Mouse (Mus musculus) liver, embryonic 13.5 days (tissue): Measurements from ENCODE around the gene Zdhhc19. TPM values are rescaled to one million over a fixed set of nuclear protein-coding genes. Genes with fewer than 3 reads are reported as not detected.
A peak's percentile ranks its signal among the peaks of the same experiment; 100 is the strongest.

Experiments used
- ATAC-seq: fragments of 200-750 bp; cut with Nextera tagmentation; 2 replicates; pipeline ENCODE4 v1.8.0; 2017; ENCODE audit warnings: low read depth, mild to moderate bottlenecking, moderate number of reproducible peaks, moderate library complexity
- DNase-seq: peaks from one replicate; pipeline ENCODE4 v3.0.0; 2022
- H3K27ac ChIP-seq: fragments of 300-500 bp; sonication (generic); 2 replicates; pipeline ENCODE4 v1.5.1; 2015; ENCODE audit warnings: moderate library complexity, mild to moderate bottlenecking, inconsistent platforms
- H3K27me3 ChIP-seq: fragments of 300-500 bp; sonication (generic); 2 replicates; pipeline ENCODE4 v1.6.1; 2015; ENCODE audit warnings: mild to moderate bottlenecking, inconsistent platforms
- H3K36me3 ChIP-seq: fragments of 300-500 bp; sonication (generic); 2 replicates; pipeline ENCODE4 v1.6.1; 2015; ENCODE audit warnings: mild to moderate bottlenecking, inconsistent platforms
- H3K4me1 ChIP-seq: fragments of 300-500 bp; sonication (generic); replicated peaks from 2 replicates; pipeline ENCODE4 v1.6.1; 2015; ENCODE audit warnings: inconsistent platforms
- H3K4me2 ChIP-seq: fragments of 300-500 bp; sonication (generic); 2 replicates; pipeline ENCODE4 v1.6.1; 2015; ENCODE audit warnings: inconsistent platforms, mild to moderate bottlenecking, moderate library complexity
- H3K4me3 ChIP-seq: fragments of 300-500 bp; sonication (generic); replicated peaks from 2 replicates; pipeline ENCODE4 v1.5.1; 2015; ENCODE audit warnings: mild to moderate bottlenecking, inconsistent platforms
- H3K9ac ChIP-seq: fragments of 300-500 bp; sonication (generic); 2 replicates; pipeline ENCODE4 v1.6.1; 2015; ENCODE audit warnings: mild to moderate bottlenecking, inconsistent platforms
- H3K9me3 ChIP-seq: fragments of 300-500 bp; sonication (generic); replicated peaks from 2 replicates; pipeline ENCODE4 v1.6.1; 2016; ENCODE audit warnings: inconsistent platforms
- WGBS: fragments of 180-500 bp; shearing (Covaris S2); methylation state at CpG from one replicate; pipeline ENCODE4 v1.1.7; 2015; ENCODE audit not compliant: insufficient replicate concordance; 5-methylcytosine and 5-hydroxymethylcytosine counted together
- polyA plus RNA-seq: library from polyadenylated mRNA; unstranded; fragments of >200 nt; fragmentation: Nextera tagmentation; extraction: Ambion mirVana; gene quantifications from 2 replicates; pipeline ENCODE4 v1.2.1, GENCODE M21; 2015

Gene Zdhhc19
- polyA plus RNA-seq, 1 experiment from 2014 or later: not detected

DNA sequence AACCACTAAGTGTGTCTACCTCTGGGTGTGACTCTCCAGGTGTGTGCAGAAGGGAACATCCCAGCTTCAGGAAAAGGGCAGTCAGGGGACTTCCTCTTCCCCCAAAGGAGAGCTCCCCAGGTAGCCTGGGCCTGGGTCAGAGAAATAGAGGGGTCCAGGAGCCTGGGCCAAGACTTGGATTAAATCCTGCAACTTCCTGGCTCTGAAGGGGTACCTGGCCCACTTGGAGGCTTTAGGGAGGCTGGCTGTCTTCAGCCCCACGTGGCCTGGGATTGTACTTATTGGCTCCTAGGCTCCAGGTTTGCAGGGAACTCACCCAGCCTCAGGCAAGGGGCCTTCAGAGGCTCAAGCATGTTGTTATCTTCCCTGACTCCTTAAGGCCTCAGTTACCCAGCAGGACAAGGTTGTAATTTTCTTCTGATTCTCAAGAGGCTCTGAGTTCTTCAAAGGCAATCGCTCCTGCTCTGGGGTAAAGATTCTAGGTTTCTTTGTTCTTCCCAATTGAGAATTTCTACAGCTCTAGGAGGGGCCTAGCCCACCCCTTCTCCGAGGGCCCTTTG, 12.5 kb downstream of the Zdhhc19 start:
- no peak for ATAC-seq
- peak overlapping the region; percentile 60 for H3K4me3 ChIP-seq
- 16% methylated on average over 3 of the region's 3 CpGs for WGBS
- DNase-seq: no peak
- H3K9ac ChIP-seq: peak overlapping the region; percentile 91
- peak overlapping the region; percentile 88 for H3K4me2 ChIP-seq
- peaks cover 89% of the 10 kb centered on the region for H3K4me1 ChIP-seq
- peak overlapping the region; percentile 99 for H3K27ac ChIP-seq
- H3K36me3 ChIP-seq: no peaks in the 10 kb centered on the region
- H3K27me3 ChIP-seq: peaks cover 4% of the 10 kb centered on the region; the same call in 1 of the 2 replicates
- H3K9me3 ChIP-seq: no peaks in the 10 kb centered on the region

DNA sequence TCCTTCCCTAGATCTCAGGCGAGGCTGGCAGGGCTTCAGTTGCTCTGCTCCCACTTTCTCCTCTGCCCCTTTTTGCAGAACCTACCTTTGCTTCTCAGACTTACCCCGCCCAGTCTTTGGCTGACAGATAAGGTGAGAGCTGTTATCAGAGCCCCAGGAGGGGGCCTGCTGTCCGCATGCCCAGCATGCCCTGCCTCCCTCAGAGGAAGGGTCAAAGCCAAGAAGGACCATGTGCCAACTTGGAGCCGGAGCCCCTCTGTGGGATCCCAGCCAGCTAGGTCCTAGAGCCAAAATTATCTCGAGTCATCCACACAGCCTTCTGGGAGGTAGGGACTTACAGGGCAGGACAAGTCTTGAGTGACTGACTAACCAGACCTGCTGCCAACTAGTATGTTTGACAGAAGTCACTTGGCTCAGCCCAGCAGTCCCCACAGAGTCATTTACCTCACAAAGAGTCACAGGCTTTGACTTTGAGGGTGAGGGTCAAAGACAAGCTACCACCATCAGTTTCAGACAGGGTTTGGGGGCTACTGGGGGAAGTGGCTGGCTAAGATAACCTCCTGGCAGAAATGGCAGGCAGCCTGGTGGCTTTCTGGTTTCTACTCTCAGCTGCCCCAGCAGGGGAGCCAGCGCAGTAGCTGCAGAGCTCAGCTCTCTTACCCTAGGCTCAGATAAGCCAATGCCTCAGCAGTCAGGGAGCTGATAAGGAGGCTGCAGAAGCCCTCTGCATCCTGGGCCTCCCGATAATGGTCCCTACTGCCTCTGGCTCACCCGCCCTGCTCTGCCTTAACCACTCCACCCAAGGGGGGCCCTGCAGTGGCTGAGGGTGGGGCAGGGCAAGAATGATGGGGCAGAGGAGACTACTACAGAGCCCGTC, 13.2 kb downstream of the Zdhhc19 start:
- peaks cover 90% of the 10 kb centered on the region for H3K4me1 ChIP-seq
- 7% methylated on average over 9 of the region's 9 CpGs for WGBS

DNA sequence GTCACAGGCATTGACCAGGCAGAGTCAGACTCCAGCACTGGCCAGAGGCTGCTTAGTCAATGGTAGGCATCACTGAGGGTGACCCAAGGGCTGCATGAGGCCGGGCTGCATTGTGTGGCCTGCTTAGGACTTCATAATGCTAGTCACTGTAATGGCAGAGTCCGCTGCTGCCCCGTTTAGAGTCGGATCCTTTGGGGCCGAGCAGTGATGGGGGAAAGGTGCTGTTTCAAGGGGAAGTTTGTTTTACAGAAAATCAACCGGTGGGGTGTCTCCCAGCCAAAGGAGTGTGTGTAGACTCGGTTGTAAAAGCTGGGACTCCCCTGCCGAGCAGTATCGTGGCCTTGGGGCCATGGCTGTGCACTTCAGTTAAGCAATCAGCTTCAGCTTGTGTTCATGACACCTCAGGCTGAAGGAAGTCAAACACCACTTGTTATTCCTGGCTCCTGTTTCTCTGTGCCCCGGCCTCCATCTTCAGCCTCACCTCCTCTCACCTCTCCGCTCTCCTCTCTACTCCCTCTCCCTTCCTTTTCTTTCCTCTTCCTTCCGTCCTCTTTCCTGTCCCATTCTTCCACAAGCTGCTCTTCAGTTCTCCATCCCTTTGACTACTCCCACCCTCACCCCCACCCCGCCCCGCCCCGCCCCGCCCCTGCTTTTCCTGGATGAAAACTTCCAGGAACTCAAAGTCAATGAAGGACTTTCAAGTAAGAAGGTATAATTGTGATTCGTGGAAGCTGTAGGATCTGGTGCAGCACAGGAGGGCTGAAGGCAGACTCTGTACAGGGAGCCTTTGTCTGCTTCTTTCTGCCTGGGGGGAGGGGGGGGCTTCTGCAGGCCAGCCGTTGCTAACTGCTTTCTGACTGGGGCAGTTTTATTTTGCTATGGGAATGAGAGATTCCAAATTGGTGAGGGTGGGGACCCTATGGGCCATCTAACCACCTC, 14.6 kb downstream of the Zdhhc19 start:
- Histone ChIP-seq H3K4me2 (peak overlapping the region; percentile 64), H3K27ac (peak overlapping the region; percentile 98), H3K9me3 (no peaks in the 10 kb centered on the region), H3K4me1 (peaks cover 98% of the 10 kb centered on the region), H3K9ac (peak overlapping the region; percentile 78), H3K27me3 (peaks cover 1% of the 10 kb centered on the region; the same call in 1 of the 2 replicates), H3K36me3 (no peaks in the 10 kb centered on the region), H3K4me3 (peak overlapping the region; percentile 41)
- DNase-seq (no peak), ATAC-seq (no peak)
- WGBS: 35% methylated on average over 18 of the region's 18 CpGs

More for the DNA sequence above, 13.2 kb downstream of the Zdhhc19 start:
- no peaks in the 10 kb centered on the region for H3K9me3 ChIP-seq
- peak; percentile 97 for DNase-seq
- no peaks in the 10 kb centered on the region for H3K36me3 ChIP-seq
- peak overlapping the region; percentile 91 for H3K9ac ChIP-seq
- H3K27ac ChIP-seq: peak overlapping the region; percentile 99
- H3K4me3 ChIP-seq: peak overlapping the region; percentile 60
- peaks cover 4% of the 10 kb centered on the region; the same call in 1 of the 2 replicates for H3K27me3 ChIP-seq
- peak; percentile 91 for ATAC-seq
- peak overlapping the region; percentile 88 for H3K4me2 ChIP-seq

DNA sequence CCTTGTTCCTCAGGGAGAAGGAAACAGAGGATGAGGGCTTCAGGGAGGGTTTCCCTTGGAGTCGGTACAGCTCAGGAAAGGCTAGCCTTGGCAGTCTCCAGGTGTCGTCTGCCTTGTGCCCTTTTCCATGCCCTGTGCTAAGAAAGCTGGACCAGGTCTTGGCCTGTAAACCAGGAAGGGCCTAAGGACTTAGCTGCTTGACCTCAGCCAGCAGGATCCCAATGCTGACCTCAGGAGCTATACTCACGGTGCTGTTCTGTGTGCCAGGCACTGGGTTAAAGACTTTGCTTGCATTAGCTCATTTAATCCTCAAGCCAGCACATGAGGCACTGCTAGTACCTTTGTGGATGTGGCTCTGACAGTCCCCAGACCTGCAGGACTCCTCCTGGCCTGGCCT, 15.3 kb downstream of the Zdhhc19 start:
- Histone ChIP-seq H3K36me3 (no peaks in the 10 kb centered on the region), H3K4me3 (peak overlapping the region; percentile 40), H3K4me1 (peaks cover 98% of the 10 kb centered on the region), H3K9me3 (no peaks in the 10 kb centered on the region), H3K4me2 (peak overlapping the region; percentile 64), H3K9ac (peak overlapping the region; percentile 78), H3K27me3 (no peaks in the 10 kb centered on the region), H3K27ac (peak overlapping the region; percentile 98)
- ATAC-seq (no peak), DNase-seq (no peak)
- WGBS: 59% methylated on average over 3 of the region's 3 CpGs

DNA sequence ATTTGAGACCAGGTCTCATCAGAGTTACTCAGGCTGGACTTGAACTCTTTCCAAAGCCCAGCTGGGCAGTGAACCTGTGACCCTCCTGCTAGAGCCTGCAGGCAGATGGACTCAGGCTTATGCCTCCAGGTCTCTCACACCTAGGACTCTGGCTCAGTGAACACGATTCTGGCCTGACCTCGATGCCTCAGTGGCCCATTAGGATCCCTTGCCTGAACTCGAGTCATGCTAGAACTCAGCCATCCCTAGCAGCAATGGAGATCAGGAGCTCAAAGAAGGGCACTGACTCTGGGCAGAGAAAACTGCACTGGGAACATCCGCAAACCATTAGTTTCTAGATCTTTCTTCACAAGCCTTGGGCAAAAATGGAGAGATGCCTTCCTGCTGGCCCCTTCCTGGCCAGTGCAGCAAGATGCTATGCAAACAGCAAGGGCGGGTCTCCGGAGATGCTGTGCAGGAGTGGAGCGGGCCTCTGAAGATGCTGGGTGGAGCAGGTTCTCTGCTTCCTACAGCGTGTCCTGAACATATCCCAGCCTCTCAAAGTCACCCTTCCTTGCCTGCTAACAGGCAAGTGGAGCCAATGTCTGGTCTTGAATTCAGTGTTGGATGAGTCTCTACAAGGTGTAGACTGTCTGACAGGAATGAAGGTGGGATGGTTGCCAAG, 15.9 kb downstream of the Zdhhc19 start:
- Histone ChIP-seq H3K4me1 (peaks cover 98% of the 10 kb centered on the region), H3K9me3 (no peaks in the 10 kb centered on the region), H3K36me3 (no peaks in the 10 kb centered on the region), H3K4me2 (peak overlapping the region; percentile 64), H3K9ac (peak overlapping the region; percentile 78), H3K27ac (peak overlapping the region; percentile 98), H3K27me3 (no peaks in the 10 kb centered on the region), H3K4me3 (peak overlapping the region; percentile 21)
- peak; percentile 55 for DNase-seq
- 63% methylated on average over 8 of the region's 8 CpGs for WGBS
- ATAC-seq: peak; percentile 17; the same call in 1 of the 2 replicates

DNA sequence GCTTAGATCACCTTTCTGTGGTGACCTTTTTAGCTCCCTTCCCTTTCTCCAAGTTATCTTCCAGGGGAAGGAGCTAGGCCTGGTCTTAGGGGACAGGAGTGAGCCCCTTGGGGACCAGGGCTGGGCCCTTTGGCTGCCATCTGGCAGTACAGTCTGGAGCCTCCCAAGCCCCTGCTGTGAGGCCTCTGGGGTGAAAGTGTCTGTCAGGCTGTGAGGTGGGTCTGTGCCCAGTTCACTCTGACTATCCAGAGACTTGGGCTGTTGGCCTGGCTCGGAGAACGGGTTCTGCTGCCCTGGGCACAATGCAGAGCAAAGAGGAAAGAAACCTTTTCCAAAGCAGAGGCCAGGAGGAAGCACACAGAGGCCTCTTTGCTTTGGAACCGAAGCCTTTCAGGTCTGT, 16.9 kb downstream of the Zdhhc19 start:
- H3K9ac ChIP-seq: peak overlapping the region; percentile 78
- peak overlapping the region; percentile 64 for H3K4me2 ChIP-seq
- peaks cover 99% of the 10 kb centered on the region for H3K4me1 ChIP-seq
- 0 out of 2 replicates have a peak overlapping the region, but pooled peaks have one; percentile 21 for H3K4me3 ChIP-seq
- no peaks in the 10 kb centered on the region for H3K27me3 ChIP-seq
- ATAC-seq: no peak
- no peaks in the 10 kb centered on the region for H3K9me3 ChIP-seq
- DNase-seq: no peak
- 89% methylated on average over 3 of the region's 3 CpGs for WGBS
- no peaks in the 10 kb centered on the region for H3K36me3 ChIP-seq
- peak overlapping the region; percentile 98 for H3K27ac ChIP-seq

DNA sequence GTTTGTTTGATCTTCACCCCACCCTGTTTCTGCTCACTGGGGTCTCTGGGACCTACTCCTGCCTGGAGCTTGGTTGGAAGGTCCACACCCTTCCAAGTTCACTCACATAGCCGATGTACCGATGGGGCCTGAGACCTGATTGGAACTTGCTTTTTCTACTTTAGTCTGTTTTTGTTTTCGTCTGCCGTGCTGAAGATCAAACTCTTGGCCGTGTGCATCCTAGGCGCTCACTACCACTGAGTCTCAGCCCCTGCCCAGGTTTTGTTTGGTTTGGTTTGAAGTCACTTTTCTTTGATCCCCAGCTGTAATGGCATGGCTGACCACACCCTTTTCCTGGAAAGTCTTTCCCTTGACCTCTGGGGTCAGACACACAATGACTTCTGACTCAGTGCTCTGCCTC, 17.3 kb downstream of the Zdhhc19 start:
- peaks cover 99% of the 10 kb centered on the region for H3K4me1 ChIP-seq
- DNase-seq (no peak), ATAC-seq (no peak)
- no peaks in the 10 kb centered on the region for H3K9me3 ChIP-seq
- peak overlapping the region; percentile 64 for H3K4me2 ChIP-seq
- no peak overlapping the region for H3K4me3 ChIP-seq
- peak overlapping the region; percentile 78 for H3K9ac ChIP-seq
- peak overlapping the region; percentile 98 for H3K27ac ChIP-seq
- 91% methylated on average over 6 of the region's 6 CpGs for WGBS
- H3K36me3 ChIP-seq: no peaks in the 10 kb centered on the region
- no peaks in the 10 kb centered on the region for H3K27me3 ChIP-seq

DNA sequence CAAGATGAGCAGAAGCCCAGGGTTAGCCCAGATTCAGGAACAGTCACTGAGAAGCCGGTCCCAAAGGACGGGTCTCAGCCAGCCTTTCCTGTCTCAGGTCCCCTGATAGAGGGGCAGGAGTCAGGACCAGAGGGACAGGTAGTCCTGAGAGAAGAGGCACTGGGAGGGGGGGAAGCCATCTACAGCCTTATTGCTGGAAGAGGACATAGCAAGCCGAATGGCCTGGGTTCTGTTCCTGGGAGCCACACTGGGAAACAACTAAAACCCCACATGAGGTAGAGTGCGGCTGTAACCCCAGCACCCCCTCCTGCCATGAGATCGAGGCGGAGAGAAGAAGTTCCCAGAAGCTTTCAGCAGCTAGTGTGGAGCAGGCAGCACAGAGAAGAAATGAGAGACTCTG, 17.9 kb downstream of the Zdhhc19 start:
- Histone ChIP-seq H3K4me2 (no peak overlapping the region), H3K27me3 (no peaks in the 10 kb centered on the region), H3K27ac (peak overlapping the region; percentile 98), H3K9ac (peak overlapping the region; percentile 78; the same call in 1 of the 2 replicates), H3K4me1 (peaks cover 99% of the 10 kb centered on the region), H3K36me3 (no peaks in the 10 kb centered on the region), H3K4me3 (no peak overlapping the region), H3K9me3 (no peaks in the 10 kb centered on the region)
- no peak for DNase-seq
- ATAC-seq: no peak
- WGBS: 90% methylated on average over 6 of the region's 6 CpGs

DNA sequence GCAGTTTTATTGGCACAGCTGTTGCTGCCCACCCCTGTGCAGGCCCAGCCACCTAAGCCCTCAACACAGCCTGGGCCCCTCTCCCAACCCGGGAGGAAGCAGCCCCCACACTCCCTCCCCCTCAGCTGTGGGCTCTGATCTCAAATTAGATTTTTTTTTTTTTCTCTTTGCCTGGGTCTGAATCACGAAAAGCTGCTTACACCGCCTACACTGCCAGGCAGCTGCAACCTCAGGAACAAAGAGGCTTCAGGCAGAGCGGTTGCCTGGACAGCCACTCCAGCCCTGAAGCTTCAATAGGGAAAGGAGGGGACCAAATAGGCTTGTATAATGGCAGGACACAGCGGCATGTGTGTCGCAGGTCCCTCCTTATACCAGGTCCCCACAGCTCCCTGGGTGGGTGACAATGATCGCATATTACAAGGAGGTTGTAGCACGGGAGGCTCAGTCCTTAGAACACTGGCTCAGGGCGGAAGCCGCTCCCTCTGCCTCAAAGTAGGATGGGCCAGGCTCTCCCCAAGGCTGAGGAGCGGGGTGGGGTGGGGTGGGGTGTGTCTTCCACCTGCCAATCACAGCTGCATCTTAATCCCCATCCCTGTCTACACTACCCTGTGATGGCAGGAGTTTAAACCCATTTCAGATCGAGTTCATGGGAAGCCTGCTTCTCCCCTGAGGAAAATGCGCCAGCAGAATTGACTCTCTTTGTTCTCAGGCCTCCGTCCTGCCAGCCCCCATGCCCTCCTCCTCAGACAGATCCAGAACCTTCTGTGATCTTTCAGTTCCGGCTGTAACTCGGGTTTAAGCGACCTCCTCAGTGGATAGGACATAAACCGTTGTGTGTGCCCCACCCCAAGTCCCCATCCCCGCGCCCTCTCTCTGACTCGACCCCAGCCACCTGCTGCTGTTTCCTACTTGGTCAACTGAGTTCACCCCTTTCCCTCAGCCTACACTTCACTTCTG, 20.2 kb downstream of the Zdhhc19 start:
- peaks cover 100% of the 10 kb centered on the region for H3K4me1 ChIP-seq
- H3K36me3 ChIP-seq: no peaks in the 10 kb centered on the region
- 31% methylated on average over 21 of the region's 21 CpGs for WGBS
- peak overlapping the region; percentile 29 for H3K4me3 ChIP-seq
- H3K9ac ChIP-seq: peak overlapping the region; percentile 74
- H3K27ac ChIP-seq: peak overlapping the region; percentile 98
- ATAC-seq (peak; percentile 88), DNase-seq (peak; percentile 60)
- no peaks in the 10 kb centered on the region for H3K9me3 ChIP-seq
- no peaks in the 10 kb centered on the region for H3K27me3 ChIP-seq
- H3K4me2 ChIP-seq: peak overlapping the region; percentile 61
